14 mouse cellular contexts compared by ENCODE assay signal in the genomic region with DNA sequence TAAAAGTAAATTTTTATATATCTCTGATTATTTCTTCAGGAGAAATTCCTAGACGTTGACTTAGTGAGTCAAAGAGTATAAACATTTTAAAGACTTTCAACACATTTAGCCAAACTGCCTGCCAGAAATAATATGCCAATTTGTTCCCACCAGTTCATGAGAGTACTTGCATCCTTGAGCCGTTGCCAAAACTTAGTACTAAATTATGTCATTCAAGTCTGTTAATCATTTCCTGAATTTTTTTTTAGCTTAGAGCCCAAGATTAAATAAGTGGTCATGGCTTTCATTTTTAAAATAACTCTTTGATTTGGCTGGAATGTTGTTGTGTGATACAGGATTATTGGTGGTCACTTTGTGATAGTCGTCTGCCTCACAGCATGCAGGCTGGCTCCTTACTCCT.
DNase-seq lines count a peak whose midpoint lies in the region; ATAC-seq and TF ChIP-seq lines count a peak whose summit lies in the region.
"Had no signal": no experiment of that assay in that cellular context is flagged by ENCODE, and none has a peak within 500 bp of the region (broad histone marks: within the 10 kb centered on the region; RNA-seq: fewer than 3 reads in every experiment).

No protein-coding gene starts in this region.

- peak; percentile 38; the same call in 1 of the 2 replicates for ATAC-seq in lung, postnatal 0 days
- ATAC-seq: activated CD4-positive, CD25-positive, alpha-beta regulatory T cell, adult 4 months had no signal

- H3K9me3 ChIP-seq in lung, postnatal 0 days (ENCODE audit: low read length): no peaks in the 10 kb centered on the region
- H3K9me3 ChIP-seq: hindbrain, embryonic 15.5 days; liver, embryonic 15.5 days; midbrain, embryonic 10.5 days had no signal

- no peak overlapping the region for H3K4me2 ChIP-seq in lung, postnatal 0 days (replicated peaks; ENCODE audit: low read depth, low read length)
- H3K4me2 ChIP-seq: hindbrain, embryonic 15.5 days; liver, embryonic 15.5 days had no signal

- intact Hi-C loops in gastrocnemius, postnatal 36 days (cut with DNase I): no loop called here

- H3K9ac ChIP-seq in lung, postnatal 0 days (replicated peaks; ENCODE audit: low read depth): no peak overlapping the region
- H3K9ac ChIP-seq: hindbrain, embryonic 15.5 days; liver, embryonic 15.5 days had no signal

- H3K36me3 ChIP-seq in lung, postnatal 0 days (ENCODE audit: insufficient read depth, low read length): no peaks in the 10 kb centered on the region

- no peaks in the 10 kb centered on the region for H3K27me3 ChIP-seq in lung, postnatal 0 days (replicated peaks; ENCODE audit: insufficient read depth, low read length)
- H3K27me3 ChIP-seq: hindbrain, embryonic 15.5 days; liver, embryonic 15.5 days had no signal

- peaks cover 8% of the 10 kb centered on the region; the same call in 1 of the 2 replicates for H3K4me1 ChIP-seq in lung, postnatal 0 days (ENCODE audit: insufficient read depth, low read depth, low read length)
- H3K4me1 ChIP-seq: hindbrain, embryonic 15.5 days; liver, embryonic 15.5 days; midbrain, embryonic 10.5 days had no signal

- H3K27ac ChIP-seq in lung, postnatal 0 days (ENCODE audit: low read length): no peak overlapping the region
- H3K27ac ChIP-seq: hindbrain, embryonic 15.5 days; liver, embryonic 15.5 days; midbrain, embryonic 10.5 days had no signal

- DNase-seq in adrenal gland, adult 2 months: peak; percentile 26
- no peak for DNase-seq in adrenal gland, adult 18-20 months (ENCODE audit: low spot score in 2 of 2)
- DNase-seq in kidney, adult 9 months: peak; percentile 63
- DNase-seq in kidney, adult 18-20 months: no peak
- DNase-seq in brain, adult 2 months (ENCODE audit: low read depth, low spot score): peak; percentile 45
- DNase-seq in lung, postnatal 0 days (ENCODE audit: low spot score): peak; percentile 89
- DNase-seq in gastrocnemius, postnatal 36 days: no peak
- no peak for DNase-seq in cerebellum, adult 11 months
- DNase-seq: cerebellum, postnatal 25 days; right cerebral cortex, postnatal 14 days had no signal

- no peak for TF ChIP-seq CTCF in lung, postnatal 0 days (IDR thresholded peaks at IDR 0.05)

- 21% methylated on average over 3 of the region's 3 CpGs for WGBS in lung, postnatal 0 days

- H3K4me3 ChIP-seq in lung, postnatal 0 days (ENCODE audit: low read depth, low read length): no peak overlapping the region
- H3K4me3 ChIP-seq: hindbrain, embryonic 15.5 days; liver, embryonic 15.5 days; midbrain, embryonic 10.5 days had no signal

- TF ChIP-seq EP300 in lung, postnatal 0 days (IDR thresholded peaks at IDR 0.05): peak; percentile 60; the same call in 1 of the 2 replicates

Comparison
In these comparisons a context has a peak if more than half of its experiments do, and no peak if none do; other contexts are left out.
1. DNase-seq: peak in adrenal gland, adult 2 months (single experiment), kidney, adult 9 months (single experiment), brain, adult 2 months (single experiment) and lung, postnatal 0 days (single experiment); none in adrenal gland, adult 18-20 months (0 of 2), kidney, adult 18-20 months (single experiment), gastrocnemius, postnatal 36 days (0 of 2) and cerebellum, adult 11 months (single experiment).